Mouse (Mus musculus): Measurements from ENCODE around the gene Chmp6. TPM values are rescaled to one million over a fixed set of nuclear protein-coding genes. Genes with fewer than 3 reads are reported as not detected.

Chmp6 gene
- polyA plus RNA-seq, 1 experiment from 2014 or later: 94.0 TPM

DNA sequence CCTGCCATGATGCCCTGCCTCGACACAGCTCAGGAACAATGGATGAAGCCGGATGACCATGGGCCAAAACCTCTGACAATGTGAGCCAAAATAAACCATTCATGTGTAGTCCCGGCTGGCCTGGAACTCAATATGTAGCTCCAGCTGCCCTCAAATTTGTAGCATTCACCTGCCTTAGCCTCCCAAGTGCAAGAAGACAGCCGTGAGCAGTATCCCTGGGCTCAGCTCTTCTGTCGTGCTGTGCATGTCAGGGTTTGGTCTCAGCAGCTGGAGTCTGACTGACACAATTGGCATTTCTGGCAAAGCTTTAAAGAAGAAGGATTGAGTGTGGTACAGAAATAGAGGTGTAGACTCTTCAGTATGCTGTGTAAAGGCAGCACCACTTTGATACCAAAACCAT, 33.7 kb upstream of the Chmp6 start:
- no peak overlapping the region for H3K9ac ChIP-seq (ENCODE audit: low read depth, low read length)
- ATAC-seq (ENCODE audit: low FRiP score, low TSS enrichment): no peak
- 96% methylated on average over 5 of the region's 5 CpGs for WGBS
- H3K27me3 ChIP-seq (ENCODE audit: control insufficient read depth, insufficient read depth, low read length): no peaks in the 10 kb centered on the region
- H3K27ac ChIP-seq (ENCODE audit: low read depth, low read length): no peak overlapping the region
- H3K4me3 ChIP-seq (ENCODE audit: low read length): no peak overlapping the region
- H3K4me1 ChIP-seq (ENCODE audit: control insufficient read depth, insufficient read depth, low read length): no peaks in the 10 kb centered on the region
- no peak overlapping the region for H3K4me2 ChIP-seq (replicated peaks; ENCODE audit: low read depth, low read length)
- no peaks in the 10 kb centered on the region for H3K9me3 ChIP-seq (ENCODE audit: control insufficient read depth, low read length)
- H3K36me3 ChIP-seq (ENCODE audit: control insufficient read depth, insufficient read depth, low read length): peaks cover 39% of the 10 kb centered on the region

GRCm38 (mm10) chr11:119883646-119884045, 29.6 kb upstream of the Chmp6 start:
- Histone ChIP-seq H3K4me3 (ENCODE audit: low read length) (no peak overlapping the region), H3K27ac (ENCODE audit: low read depth, low read length) (no peak overlapping the region), H3K9ac (ENCODE audit: low read depth, low read length) (no peak overlapping the region), H3K9me3 (ENCODE audit: control insufficient read depth, low read length) (no peaks in the 10 kb centered on the region), H3K4me1 (ENCODE audit: control insufficient read depth, insufficient read depth, low read length) (no peaks in the 10 kb centered on the region), H3K36me3 (ENCODE audit: control insufficient read depth, insufficient read depth, low read length) (peaks cover 28% of the 10 kb centered on the region), H3K4me2 (replicated peaks; ENCODE audit: low read depth, low read length) (no peak overlapping the region), H3K27me3 (ENCODE audit: control insufficient read depth, insufficient read depth, low read length) (no peaks in the 10 kb centered on the region)
- ATAC-seq (ENCODE audit: low FRiP score, low TSS enrichment): 0 out of 2 replicates have a peak, but pooled peaks have one; percentile 55
- WGBS: 53% methylated on average over 2 of the region's 2 CpGs

DNA sequence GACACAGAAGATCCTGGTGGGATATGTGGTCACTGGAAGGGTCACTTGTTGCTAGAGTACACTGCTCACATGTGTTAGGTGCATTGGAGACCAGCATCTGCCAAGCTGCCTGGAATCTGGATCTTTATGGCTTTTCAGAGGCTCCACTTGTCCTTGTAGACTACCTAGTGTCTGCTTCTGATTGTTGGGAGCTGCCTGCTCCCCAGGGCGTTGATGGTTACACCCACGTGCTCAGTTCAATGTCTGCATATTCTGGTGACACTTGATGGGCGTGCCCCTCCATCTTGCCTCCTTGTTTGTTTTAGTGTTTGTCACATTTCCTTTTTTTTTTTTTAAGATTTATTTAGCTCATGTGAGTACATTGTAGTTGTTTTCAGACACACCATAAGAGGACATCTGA, 23.3 kb upstream of the Chmp6 start:
- 90% methylated on average over 3 of the region's 3 CpGs for WGBS
- H3K36me3 ChIP-seq (ENCODE audit: control insufficient read depth, insufficient read depth, low read length): peaks cover 69% of the 10 kb centered on the region
- no peak overlapping the region for H3K27ac ChIP-seq (ENCODE audit: low read depth, low read length)
- H3K9me3 ChIP-seq (ENCODE audit: control insufficient read depth, low read length): no peaks in the 10 kb centered on the region
- H3K9ac ChIP-seq (ENCODE audit: low read depth, low read length): no peak overlapping the region
- no peaks in the 10 kb centered on the region for H3K27me3 ChIP-seq (ENCODE audit: control insufficient read depth, insufficient read depth, low read length)
- no peak overlapping the region for H3K4me2 ChIP-seq (replicated peaks; ENCODE audit: low read depth, low read length)
- ATAC-seq (ENCODE audit: low FRiP score, low TSS enrichment): no peak
- H3K4me3 ChIP-seq (ENCODE audit: low read length): no peak overlapping the region
- H3K4me1 ChIP-seq (ENCODE audit: control insufficient read depth, insufficient read depth, low read length): no peaks in the 10 kb centered on the region

GRCm38 (mm10) chr11:119891601-119892215, 21.5 kb upstream of the Chmp6 start:
- Histone ChIP-seq H3K4me2 (replicated peaks; ENCODE audit: low read depth, low read length) (no peak overlapping the region), H3K36me3 (ENCODE audit: control insufficient read depth, insufficient read depth, low read length) (peaks cover 70% of the 10 kb centered on the region), H3K4me1 (ENCODE audit: control insufficient read depth, insufficient read depth, low read length) (no peaks in the 10 kb centered on the region), H3K9me3 (ENCODE audit: control insufficient read depth, low read length) (no peaks in the 10 kb centered on the region), H3K9ac (ENCODE audit: low read depth, low read length) (no peak overlapping the region), H3K27ac (ENCODE audit: low read depth, low read length) (no peak overlapping the region), H3K27me3 (ENCODE audit: control insufficient read depth, insufficient read depth, low read length) (no peaks in the 10 kb centered on the region), H3K4me3 (ENCODE audit: low read length) (no peak overlapping the region)
- WGBS: 90% methylated on average over 7 of the region's 7 CpGs
- ATAC-seq (ENCODE audit: low FRiP score, low TSS enrichment): no peak

- Histone ChIP-seq H3K9ac (ENCODE audit: low read depth, low read length) (no peak overlapping the region), H3K4me1 (ENCODE audit: control insufficient read depth, insufficient read depth, low read length) (no peaks in the 10 kb centered on the region), H3K4me2 (replicated peaks; ENCODE audit: low read depth, low read length) (no peak overlapping the region), H3K36me3 (ENCODE audit: control insufficient read depth, insufficient read depth, low read length) (peaks cover 79% of the 10 kb centered on the region), H3K4me3 (ENCODE audit: low read length) (no peak overlapping the region), H3K9me3 (ENCODE audit: control insufficient read depth, low read length) (no peaks in the 10 kb centered on the region), H3K27me3 (ENCODE audit: control insufficient read depth, insufficient read depth, low read length) (no peaks in the 10 kb centered on the region), H3K27ac (ENCODE audit: low read depth, low read length) (no peak overlapping the region)
- no peak for ATAC-seq (ENCODE audit: low FRiP score, low TSS enrichment)
- WGBS: 57% methylated on average over 10 of the region's 10 CpGs
Measured at GRCm38 (mm10) chr11:119893667-119894236, 19.5 kb upstream of the Chmp6 start.

- H3K4me2 ChIP-seq (replicated peaks; ENCODE audit: low read depth, low read length): no peak overlapping the region
- H3K27me3 ChIP-seq (ENCODE audit: control insufficient read depth, insufficient read depth, low read length): no peaks in the 10 kb centered on the region
- no peaks in the 10 kb centered on the region for H3K4me1 ChIP-seq (ENCODE audit: control insufficient read depth, insufficient read depth, low read length)
- H3K9me3 ChIP-seq (ENCODE audit: control insufficient read depth, low read length): no peaks in the 10 kb centered on the region
- H3K27ac ChIP-seq (ENCODE audit: low read depth, low read length): no peak overlapping the region
- H3K36me3 ChIP-seq (ENCODE audit: control insufficient read depth, insufficient read depth, low read length): peaks cover 77% of the 10 kb centered on the region
- H3K4me3 ChIP-seq (ENCODE audit: low read length): no peak overlapping the region
- ATAC-seq (ENCODE audit: low FRiP score, low TSS enrichment): peak; percentile 46; the same call in 1 of the 2 replicates
- 52% methylated on average over 6 of the region's 6 CpGs for WGBS
- no peak overlapping the region for H3K9ac ChIP-seq (ENCODE audit: low read depth, low read length)
Measured at GRCm38 (mm10) chr11:119894634-119895033, 18.6 kb upstream of the Chmp6 start.

DNA sequence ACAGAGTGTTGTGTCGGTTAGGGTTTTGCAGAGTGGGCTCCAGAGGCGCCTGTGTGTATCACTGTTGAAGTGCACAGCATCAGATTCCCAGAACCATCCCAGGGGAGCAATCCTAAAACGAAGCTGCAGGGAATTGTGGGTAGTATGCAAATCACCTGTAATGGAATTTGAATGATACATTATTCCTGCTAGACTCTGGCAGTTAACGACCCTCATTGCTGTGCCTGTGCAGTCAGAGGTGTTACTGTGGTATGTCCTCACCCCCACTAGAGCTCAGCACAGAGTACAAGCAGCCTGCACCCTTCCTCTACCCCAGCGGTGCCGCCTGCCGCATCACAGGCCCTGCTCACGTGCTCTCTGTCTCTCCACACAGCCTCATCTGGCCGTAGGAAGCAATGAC, 16.2 kb upstream of the Chmp6 start:
- Histone ChIP-seq H3K27me3 (ENCODE audit: control insufficient read depth, insufficient read depth, low read length) (no peaks in the 10 kb centered on the region), H3K4me3 (ENCODE audit: low read length) (no peak overlapping the region), H3K9ac (ENCODE audit: low read depth, low read length) (no peak overlapping the region), H3K9me3 (ENCODE audit: control insufficient read depth, low read length) (no peaks in the 10 kb centered on the region), H3K4me2 (replicated peaks; ENCODE audit: low read depth, low read length) (no peak overlapping the region), H3K27ac (ENCODE audit: low read depth, low read length) (no peak overlapping the region), H3K36me3 (ENCODE audit: control insufficient read depth, insufficient read depth, low read length) (peaks cover 55% of the 10 kb centered on the region), H3K4me1 (ENCODE audit: control insufficient read depth, insufficient read depth, low read length) (no peaks in the 10 kb centered on the region)
- WGBS: 76% methylated on average over 9 of the region's 9 CpGs
- no peak for ATAC-seq (ENCODE audit: low FRiP score, low TSS enrichment)

DNA sequence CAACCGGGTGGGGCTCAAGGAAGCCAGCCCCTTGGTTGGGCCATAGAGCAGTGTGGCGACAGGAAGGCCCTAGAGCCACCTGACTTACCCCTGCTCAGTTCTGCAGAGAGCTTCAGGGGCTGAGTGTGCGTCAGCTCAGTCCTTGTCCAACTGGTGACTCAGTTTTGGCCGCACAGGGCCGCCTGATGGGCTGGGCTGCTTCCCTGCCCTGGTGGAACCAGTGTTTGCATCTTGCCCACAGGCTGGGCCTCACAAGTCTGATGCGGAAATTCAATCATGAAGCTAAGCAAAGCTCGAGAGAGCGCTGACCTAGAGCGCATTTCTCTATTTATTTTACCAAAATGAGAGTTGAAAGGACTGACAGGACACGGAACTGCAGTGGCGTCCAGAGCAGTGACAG, 14.3 kb upstream of the Chmp6 start:
- no peak overlapping the region for H3K27ac ChIP-seq (ENCODE audit: low read depth, low read length)
- H3K27me3 ChIP-seq (ENCODE audit: control insufficient read depth, insufficient read depth, low read length): no peaks in the 10 kb centered on the region
- H3K4me3 ChIP-seq (ENCODE audit: low read length): no peak overlapping the region
- no peak for ATAC-seq (ENCODE audit: low FRiP score, low TSS enrichment)
- no peak overlapping the region for H3K4me2 ChIP-seq (replicated peaks; ENCODE audit: low read depth, low read length)
- H3K4me1 ChIP-seq (ENCODE audit: control insufficient read depth, insufficient read depth, low read length): no peaks in the 10 kb centered on the region
- no peaks in the 10 kb centered on the region for H3K9me3 ChIP-seq (ENCODE audit: control insufficient read depth, low read length)
- H3K36me3 ChIP-seq (ENCODE audit: control insufficient read depth, insufficient read depth, low read length): peaks cover 42% of the 10 kb centered on the region
- H3K9ac ChIP-seq (ENCODE audit: low read depth, low read length): no peak overlapping the region
- 84% methylated on average over 11 of the region's 11 CpGs for WGBS

DNA sequence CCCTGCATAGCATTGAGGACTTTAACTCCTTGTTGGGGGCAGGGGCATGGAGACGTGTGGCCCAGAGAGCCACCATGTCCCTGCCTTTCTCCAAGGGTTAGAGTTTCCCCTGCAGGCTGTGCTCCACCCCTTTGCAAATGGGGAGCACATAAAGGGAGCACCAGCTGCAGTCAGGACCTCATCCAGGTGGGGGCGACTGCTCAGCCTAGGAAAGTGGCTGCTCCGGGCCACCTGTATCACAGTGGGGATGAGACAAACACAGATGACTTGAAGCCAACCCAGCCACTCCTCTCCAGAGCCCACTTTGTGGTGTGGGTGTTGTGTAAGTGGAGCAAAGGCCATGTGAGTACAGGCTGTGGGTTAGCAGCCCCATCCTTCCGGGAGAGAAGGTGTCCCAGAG, 12.1 kb upstream of the Chmp6 start:
- no peaks in the 10 kb centered on the region for H3K9me3 ChIP-seq (ENCODE audit: control insufficient read depth, low read length)
- ATAC-seq (ENCODE audit: low FRiP score, low TSS enrichment): no peak
- H3K4me3 ChIP-seq (ENCODE audit: low read length): no peak overlapping the region
- H3K27ac ChIP-seq (ENCODE audit: low read depth, low read length): no peak overlapping the region
- no peak overlapping the region for H3K9ac ChIP-seq (ENCODE audit: low read depth, low read length)
- H3K4me2 ChIP-seq (replicated peaks; ENCODE audit: low read depth, low read length): no peak overlapping the region
- H3K36me3 ChIP-seq (ENCODE audit: control insufficient read depth, insufficient read depth, low read length): peaks cover 27% of the 10 kb centered on the region
- WGBS: 70% methylated on average over 4 of the region's 4 CpGs
- H3K27me3 ChIP-seq (ENCODE audit: control insufficient read depth, insufficient read depth, low read length): no peaks in the 10 kb centered on the region
- H3K4me1 ChIP-seq (ENCODE audit: control insufficient read depth, insufficient read depth, low read length): no peaks in the 10 kb centered on the region
